Mouse (Mus musculus): ENCODE measurements around the gene Atad1. TPM values are rescaled to one million over a fixed set of nuclear protein-coding genes. Genes with fewer than 3 reads are reported as not detected.
"Not testable (repeated sequence)": the region's sequence is repeated elsewhere in the genome, so short reads cannot be mapped to it uniquely, and the experiment has no call there.

The Atad1 gene
- total RNA-seq, 2 experiments from 2014 or later: 49.3 to 66.9 TPM

GRCm38 (mm10) chr19:32752357-32752756, 12.8 kb upstream of the Atad1 start:
- no peak for ATAC-seq (ENCODE audit: poor library complexity, severe bottlenecking)

- peak; percentile 35 for ATAC-seq (ENCODE audit: poor library complexity, severe bottlenecking)
Measured at GRCm38 (mm10) chr19:32749425-32749824, 9.8 kb upstream of the Atad1 start.

GRCm38 (mm10) chr19:32740641-32741345, 1.2 kb upstream of the Atad1 start:
- no peak for ATAC-seq (ENCODE audit: poor library complexity, severe bottlenecking)

- ATAC-seq (ENCODE audit: poor library complexity, severe bottlenecking): no peak
Measured at GRCm38 (mm10) chr19:32737844-32738243, 1.7 kb downstream of the Atad1 start.

GRCm38 (mm10) chr19:32732922-32733321, 6.7 kb downstream of the Atad1 start:
- ATAC-seq (ENCODE audit: poor library complexity, severe bottlenecking): no peak

- 0 out of 2 replicates have a peak, but pooled peaks have one; percentile 56 for ATAC-seq (ENCODE audit: poor library complexity, severe bottlenecking)
Measured at GRCm38 (mm10) chr19:32729785-32730184, 9.8 kb downstream of the Atad1 start.

GRCm38 (mm10) chr19:32726451-32727325, 12.9 kb downstream of the Atad1 start:
- no peak for ATAC-seq (ENCODE audit: poor library complexity, severe bottlenecking)

GRCm38 (mm10) chr19:32723817-32724216, 15.8 kb downstream of the Atad1 start:
- no peak for ATAC-seq (ENCODE audit: poor library complexity, severe bottlenecking)

- no peak for ATAC-seq (ENCODE audit: poor library complexity, severe bottlenecking)
Measured at GRCm38 (mm10) chr19:32720319-32720718, 19.3 kb downstream of the Atad1 start.

GRCm38 (mm10) chr19:32717590-32717989, 22.0 kb downstream of the Atad1 start:
- ATAC-seq (ENCODE audit: poor library complexity, severe bottlenecking): no peak

GRCm38 (mm10) chr19:32715681-32716080, 23.9 kb downstream of the Atad1 start:
- no peak for ATAC-seq (ENCODE audit: poor library complexity, severe bottlenecking)

- peak; percentile 68 for ATAC-seq (ENCODE audit: poor library complexity, severe bottlenecking)
Measured at GRCm38 (mm10) chr19:32715201-32715600, 24.4 kb downstream of the Atad1 start.

- ATAC-seq (ENCODE audit: poor library complexity, severe bottlenecking): no peak
Measured at GRCm38 (mm10) chr19:32713471-32713870, 26.1 kb downstream of the Atad1 start.

- peak; percentile 87 for ATAC-seq (ENCODE audit: poor library complexity, severe bottlenecking)
Measured at GRCm38 (mm10) chr19:32712588-32713042, 27.0 kb downstream of the Atad1 start.

- ATAC-seq (ENCODE audit: poor library complexity, severe bottlenecking): peak; percentile 89
Measured at GRCm38 (mm10) chr19:32711761-32712541, 27.6 kb downstream of the Atad1 start.

- no peak for ATAC-seq (ENCODE audit: poor library complexity, severe bottlenecking)
Measured at GRCm38 (mm10) chr19:32710288-32710687, 29.3 kb downstream of the Atad1 start.

GRCm38 (mm10) chr19:32708996-32709395, 30.6 kb downstream of the Atad1 start:
- no peak for ATAC-seq (ENCODE audit: poor library complexity, severe bottlenecking)

GRCm38 (mm10) chr19:32702191-32702590, 37.4 kb downstream of the Atad1 start:
- ATAC-seq (ENCODE audit: poor library complexity, severe bottlenecking): no peak

- no peak for ATAC-seq (ENCODE audit: poor library complexity, severe bottlenecking)
Measured at GRCm38 (mm10) chr19:32696674-32697073, 42.9 kb downstream of the Atad1 start.

GRCm38 (mm10) chr19:32689724-32690123, 49.9 kb downstream of the Atad1 start:
- peak; percentile 52 for ATAC-seq (ENCODE audit: poor library complexity, severe bottlenecking)

- not testable (repeated sequence) for ATAC-seq (ENCODE audit: poor library complexity, severe bottlenecking)
Measured at GRCm38 (mm10) chr19:32688227-32688626, 51.4 kb downstream of the Atad1 start.
